Mouse (Mus musculus): ENCODE results near the gene Mtg2.

DNA sequence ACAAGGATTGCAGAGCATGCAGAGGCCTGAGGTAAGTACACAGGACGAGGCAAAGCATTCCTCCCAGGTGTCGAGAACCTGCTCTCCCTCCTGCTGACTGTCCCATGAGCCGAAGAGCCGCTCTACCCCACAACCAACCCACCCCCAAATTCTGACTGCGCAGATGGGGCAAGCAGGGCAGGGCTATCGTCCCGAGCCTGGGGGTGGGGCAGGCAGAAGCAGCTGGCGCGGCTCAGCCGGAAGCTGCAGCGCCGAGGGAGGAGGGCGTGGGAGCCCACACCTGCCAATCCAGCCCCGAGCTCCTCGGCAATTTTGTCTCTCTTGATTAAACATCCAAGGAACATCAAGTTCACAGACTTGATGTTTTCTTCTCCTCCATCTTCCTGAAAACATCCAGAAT, 29.1 kb downstream of the Mtg2 start:
- TF ChIP-seq POLR2A (IDR thresholded peaks at IDR 0.05; ENCODE audit: insufficient read length, low read depth) = no peak
- peak; percentile 6 to 91 (median 79) for TF ChIP-seq MYOG (IDR thresholded peaks at IDR 0.05; ENCODE audit: control insufficient read depth in 1 of 3, insufficient read depth in 1 of 3, insufficient read length in 2 of 3, low read depth in 2 of 3)
